18 mouse cellular contexts compared by ENCODE assay signal in the genomic region with DNA sequence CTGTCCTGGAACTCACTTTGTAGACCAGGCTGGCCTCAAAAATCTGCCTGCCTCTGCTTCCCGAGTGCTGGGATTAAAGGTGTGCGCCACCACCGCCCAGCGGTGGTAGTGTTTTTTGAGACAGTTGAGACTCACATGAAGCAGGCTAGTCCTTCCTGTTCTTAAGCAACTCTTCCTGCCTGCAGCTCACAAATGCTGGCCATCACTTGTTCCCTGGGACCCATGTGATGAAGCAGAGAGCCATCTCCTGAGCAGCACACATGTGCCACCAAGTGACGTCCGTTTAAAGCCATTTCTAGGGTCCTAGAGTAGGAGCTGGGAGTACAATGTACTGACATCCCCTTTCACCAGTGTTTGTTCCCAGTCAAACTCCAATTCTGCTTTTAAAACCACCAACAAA.
"Had no signal": no experiment of that assay in that cellular context is flagged by ENCODE, and none has a peak within 500 bp of the region (broad histone marks: within the 10 kb centered on the region; RNA-seq: fewer than 3 reads in every experiment).

No protein-coding gene starts in this region.

- H3K4me1 ChIP-seq: limb, embryonic 10.5 days had no signal

- H3K27me3 ChIP-seq: limb, embryonic 13.5 days; liver, embryonic 15.5 days; midbrain, embryonic 12.5 days had no signal

- H3K4me3 ChIP-seq: layer of hippocampus, adult 2 months; limb, embryonic 10.5 days; limb, embryonic 13.5 days; liver, embryonic 15.5 days; midbrain, embryonic 12.5 days; myocyte had no signal

- H3K9ac ChIP-seq: limb, embryonic 13.5 days; liver, embryonic 15.5 days; midbrain, embryonic 12.5 days had no signal

- DNase-seq: kidney, adult 2 months; kidney, postnatal 25 days; layer of hippocampus, adult 9-11 months; lung, adult 2 months; thymus, adult 18-20 months; thymus, postnatal 14 days; thymus, postnatal 4 days had no signal

- H3K4me2 ChIP-seq: limb, embryonic 13.5 days; liver, embryonic 15.5 days; midbrain, embryonic 12.5 days had no signal

- H3K27ac ChIP-seq: kidney, postnatal 0 days; layer of hippocampus, adult 2 months; limb, embryonic 10.5 days; limb, embryonic 13.5 days; liver, embryonic 15.5 days; macrophage; midbrain, embryonic 12.5 days had no signal

- H3K9me3 ChIP-seq: limb, embryonic 10.5 days; limb, embryonic 13.5 days; liver, embryonic 15.5 days; midbrain, embryonic 12.5 days had no signal

- ATAC-seq: inflammation-experienced regulatory T-cells, adult 6 months; intestine, embryonic 16.5 days; midbrain, embryonic 16.5 days had no signal
